Mouse (Mus musculus) G1E (cell line): ENCODE results near the gene Pcx. TPM values are rescaled to one million over a fixed set of nuclear protein-coding genes. Genes with fewer than 3 reads are reported as not detected.

ENCODE experiments used
- ATAC-seq: 2 replicates; pipeline ENCODE4 v1.8.0; 2016; ENCODE audit warnings: mild to moderate bottlenecking; ENCODE audit not compliant: insufficient number of reproducible peaks, poor library complexity, low FRiP score, severe bottlenecking; ENCODE audit errors: extremely low read depth
- DNase-seq: peaks from one replicate; pipeline ENCODE4 v3.0.0; 2012; ENCODE audit warnings: low spot score
- H3K27me3 ChIP-seq: 2 replicates; pipeline ENCODE4 v1.6.1; 2012; ENCODE audit warnings: mild to moderate bottlenecking, low read length, inconsistent platforms; ENCODE audit not compliant: insufficient read depth
- H3K36me3 ChIP-seq: replicated peaks from 2 replicates; pipeline ENCODE3; 2012; ENCODE audit warnings: mild to moderate bottlenecking, inconsistent platforms
- H3K4me1 ChIP-seq: 2 replicates; pipeline ENCODE4 v1.6.1; 2012; ENCODE audit warnings: low read depth, low read length, inconsistent platforms, mixed read lengths; ENCODE audit not compliant: insufficient read depth
- H3K4me3 ChIP-seq: 2 replicates; pipeline ENCODE4 v1.5.1; 2012; ENCODE audit warnings: low read depth, mild to moderate bottlenecking, inconsistent platforms, low read length, moderate library complexity, mixed read lengths
- H3K9me3 ChIP-seq: replicated peaks from 2 replicates; pipeline ENCODE4 v1.6.1; 2012; ENCODE audit warnings: inconsistent platforms
- CTCF ChIP-seq: IDR thresholded peaks from 2 replicates; pipeline ENCODE4 v1.5.1; 2012; ENCODE audit warnings: low read depth, low read length, inconsistent platforms, mixed read lengths
- GATA1 ChIP-seq: IDR thresholded peaks from 2 replicates; pipeline ENCODE4 v1.6.1; 2012; ENCODE audit warnings: borderline replicate concordance, low read length, inconsistent platforms, mixed read lengths
- GATA2 ChIP-seq: IDR thresholded peaks from 2 replicates; pipeline ENCODE4 v1.6.1; 2012; ENCODE audit warnings: low read depth, low read length, inconsistent platforms, borderline replicate concordance
- POLR2AphosphoS5 ChIP-seq: IDR thresholded peaks from 2 replicates; pipeline ENCODE4 v1.6.1; 2012; ENCODE audit warnings: low read depth, low read length, inconsistent platforms; ENCODE audit not compliant: insufficient replicate concordance
- TAL1 ChIP-seq: conservative IDR thresholded peaks from 2 replicates; pipeline ENCODE4 v1.6.1; 2012; ENCODE audit warnings: low read depth, low read length, inconsistent platforms, mixed read lengths
- polyA plus RNA-seq: library from polyadenylated mRNA; stranded (reverse); fragments of >175 nt; gene quantifications from 2 replicates; pipeline ENCODE4 v1.2.3, GENCODE M21; 2012
- total RNA-seq, 2 experiments: library from RNA; stranded (forward) in 1 of 2; stranded (reverse) in 1 of 2; fragments of 200-1000 nt in 1 of 2; fragments of >200 nt in 1 of 2; fragmentation: Nextera tagmentation in 1 of 2; gene quantifications; 2 replicates each; pipeline ENCODE4 v1.2.3; 2014 to 2017

Gene Pcx
- total and polyA plus RNA-seq, 3 experiments: 2.2 to 26.3 (median 12.9) TPM

DNA sequence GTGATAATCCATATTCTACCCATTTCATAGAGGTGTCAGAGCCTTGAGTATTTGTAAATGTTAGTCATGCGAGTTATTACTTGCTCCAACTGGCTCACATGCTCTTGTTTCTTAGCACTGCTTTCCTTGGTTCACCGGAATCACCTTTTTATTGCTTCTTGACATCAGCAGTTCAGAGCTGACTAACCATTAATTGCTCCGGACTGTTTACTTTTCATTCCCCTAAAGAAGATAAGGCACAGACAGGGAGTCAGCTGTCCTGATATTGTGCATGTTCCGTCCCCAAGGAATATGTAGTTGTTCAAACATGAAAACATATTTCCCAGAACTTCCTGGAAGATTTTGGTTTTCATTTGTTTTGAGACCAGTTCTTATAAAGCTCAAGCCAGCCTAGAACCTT, 160.5 kb downstream of the Pcx start:
- TF ChIP-seq GATA1 (no peak), GATA2 (no peak), POLR2AphosphoS5 (no peak), TAL1 (no peak), CTCF (no peak)
- Histone ChIP-seq H3K9me3 (no peaks in the 10 kb centered on the region), H3K4me3 (no peak overlapping the region), H3K36me3 (no peaks in the 10 kb centered on the region), H3K27me3 (0 out of 2 replicates have a peak, but pooled peaks cover 2% of the 10 kb centered on the region), H3K4me1 (no peaks in the 10 kb centered on the region)
- ATAC-seq (no peak), DNase-seq (no peak)

Other genes with a start within 250 kb of the Pcx start
- gene Ssh3, start 241.3 kb upstream of the Pcx start, total RNA-seq (2014; fragmentation: Nextera tagmentation): 1.9 and 2.3 TPM in 2 replicates
- 5.8 and 8.9 TPM in 2 replicates for gene Ssh3, start 241.3 kb upstream of the Pcx start, total RNA-seq (2017)
- gene Ssh3, start 241.3 kb upstream of the Pcx start, polyA plus RNA-seq: 0.30 and 0.32 TPM in 2 replicates
- 3.0 and 5.9 TPM in 2 replicates for gene Ankrd13d, start 227.3 kb upstream of the Pcx start, total RNA-seq (2014; fragmentation: Nextera tagmentation)
- gene Ankrd13d, start 227.3 kb upstream of the Pcx start, total RNA-seq (2017): 2.3 and 3.4 TPM in 2 replicates
- gene Ankrd13d, start 227.3 kb upstream of the Pcx start, polyA plus RNA-seq: 0.95 and 1.1 TPM in 2 replicates
- gene Grk2, start 204.2 kb upstream of the Pcx start, total RNA-seq (2014; fragmentation: Nextera tagmentation): 141 and 149 TPM in 2 replicates
- gene Grk2, start 204.2 kb upstream of the Pcx start, total RNA-seq (2017): 225 and 341 TPM in 2 replicates
- 335 and 342 TPM in 2 replicates for gene Grk2, start 204.2 kb upstream of the Pcx start, polyA plus RNA-seq
- gene Kdm2a, start 112.2 kb upstream of the Pcx start, total RNA-seq (2014; fragmentation: Nextera tagmentation): 98.7 and 106 TPM in 2 replicates
- gene Kdm2a, start 112.2 kb upstream of the Pcx start, total RNA-seq (2017): 70.2 and 73.9 TPM in 2 replicates
- 46.1 and 48.4 TPM in 2 replicates for gene Kdm2a, start 112.2 kb upstream of the Pcx start, polyA plus RNA-seq
- gene Rhod, start 71.0 kb upstream of the Pcx start, total RNA-seq (2014; fragmentation: Nextera tagmentation): 2.0 and 2.6 TPM in 2 replicates
- gene Rhod, start 71.0 kb upstream of the Pcx start, total RNA-seq (2017): 6.0 and 7.8 TPM in 2 replicates
- gene Rhod, start 71.0 kb upstream of the Pcx start, polyA plus RNA-seq: 1.1 and 1.6 TPM in 2 replicates
- not detected in 2 replicates for gene Syt12, start 33.0 kb upstream of the Pcx start, total RNA-seq (2014; fragmentation: Nextera tagmentation)
- 0.11 and 0.23 TPM in 2 replicates for gene Syt12, start 33.0 kb upstream of the Pcx start, total RNA-seq (2017)
- not detected in 2 replicates for gene Syt12, start 33.0 kb upstream of the Pcx start, polyA plus RNA-seq
- not detected in 2 replicates for gene 2010003K11Rik, start 11.9 kb upstream of the Pcx start, total RNA-seq (2014; fragmentation: Nextera tagmentation)
- gene 2010003K11Rik, start 11.9 kb upstream of the Pcx start, total RNA-seq (2017): 0.11 TPM in 1 of 2 replicates, not detected in the other
- not detected in 2 replicates for gene 2010003K11Rik, start 11.9 kb upstream of the Pcx start, polyA plus RNA-seq
- not detected in 2 replicates for gene Lrfn4, start 105.2 kb downstream of the Pcx start, total RNA-seq (2014; fragmentation: Nextera tagmentation)
- gene Lrfn4, start 105.2 kb downstream of the Pcx start, total RNA-seq (2017): 0.35 and 0.49 TPM in 2 replicates
- gene Lrfn4, start 105.2 kb downstream of the Pcx start, polyA plus RNA-seq: 0.54 and 0.66 TPM in 2 replicates
- 16.3 and 21.9 TPM in 2 replicates for gene Rce1, start 115.2 kb downstream of the Pcx start, total RNA-seq (2014; fragmentation: Nextera tagmentation)
- gene Rce1, start 115.2 kb downstream of the Pcx start, total RNA-seq (2017): 16.0 and 19.7 TPM in 2 replicates
- 16.1 and 33.9 TPM in 2 replicates for gene Rce1, start 115.2 kb downstream of the Pcx start, polyA plus RNA-seq
- not detected in 2 replicates for gene Gm960, start 188.2 kb downstream of the Pcx start, total RNA-seq (2014; fragmentation: Nextera tagmentation)
- gene Gm960, start 188.2 kb downstream of the Pcx start, total RNA-seq (2017): 0.46 and 0.93 TPM in 2 replicates
- gene Gm960, start 188.2 kb downstream of the Pcx start, polyA plus RNA-seq: 0.37 TPM in 1 of 2 replicates, not detected in the other
- gene Sptbn2, start 200.7 kb downstream of the Pcx start, total RNA-seq (2014; fragmentation: Nextera tagmentation): 0.30 and 2.9 TPM in 2 replicates
- gene Sptbn2, start 200.7 kb downstream of the Pcx start, total RNA-seq (2017): 0.12 and 0.16 TPM in 2 replicates
- 0.17 and 0.21 TPM in 2 replicates for gene Sptbn2, start 200.7 kb downstream of the Pcx start, polyA plus RNA-seq
- 8.3 and 9.8 TPM in 2 replicates for gene Rbm4b, start 246.0 kb downstream of the Pcx start, total RNA-seq (2014; fragmentation: Nextera tagmentation)
- gene Rbm4b, start 246.0 kb downstream of the Pcx start, total RNA-seq (2017): 16.1 and 20.7 TPM in 2 replicates
- 5.1 and 5.3 TPM in 2 replicates for gene Rbm4b, start 246.0 kb downstream of the Pcx start, polyA plus RNA-seq